Mouse (Mus musculus) ES-Bruce4 (cell line): ENCODE results near the gene Gm49661.
A peak's percentile ranks its signal among the peaks of the same experiment; 100 is the strongest.

Experiments used
- CTCF ChIP-seq: IDR thresholded peaks from one replicate; pipeline ENCODE4 v1.8.1; 2011; ENCODE audit warnings: low read depth, low read length
- EP300 ChIP-seq: IDR thresholded peaks from 2 replicates; pipeline ENCODE4 v1.6.1; 2011; ENCODE audit warnings: low read depth, low read length; ENCODE audit not compliant: insufficient read depth

DNA sequence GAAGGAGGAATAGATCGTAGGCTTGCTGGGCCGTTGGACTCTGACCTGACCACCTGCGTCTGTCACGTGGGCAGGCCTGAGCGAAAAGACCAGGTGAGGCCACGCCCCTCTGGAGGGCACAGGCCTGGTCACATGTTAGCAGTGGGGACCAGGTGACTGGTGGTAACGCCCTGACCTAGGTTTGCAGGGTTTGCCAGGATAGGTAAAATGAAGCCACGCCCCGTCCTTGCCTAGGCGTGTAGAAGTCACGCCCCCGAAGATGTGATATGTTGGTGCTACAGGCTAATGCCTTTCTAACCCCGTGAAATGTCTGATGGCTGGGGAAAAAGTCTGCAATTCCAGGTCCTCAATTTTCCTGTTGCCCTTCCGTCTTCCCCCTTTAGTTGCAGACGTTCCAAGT, 21.6 kb upstream of the Gm49661 start:
- TF ChIP-seq EP300 (peak; percentile 84; the same call in 1 of the 2 replicates), CTCF (no peak)
